In the genomic region with DNA sequence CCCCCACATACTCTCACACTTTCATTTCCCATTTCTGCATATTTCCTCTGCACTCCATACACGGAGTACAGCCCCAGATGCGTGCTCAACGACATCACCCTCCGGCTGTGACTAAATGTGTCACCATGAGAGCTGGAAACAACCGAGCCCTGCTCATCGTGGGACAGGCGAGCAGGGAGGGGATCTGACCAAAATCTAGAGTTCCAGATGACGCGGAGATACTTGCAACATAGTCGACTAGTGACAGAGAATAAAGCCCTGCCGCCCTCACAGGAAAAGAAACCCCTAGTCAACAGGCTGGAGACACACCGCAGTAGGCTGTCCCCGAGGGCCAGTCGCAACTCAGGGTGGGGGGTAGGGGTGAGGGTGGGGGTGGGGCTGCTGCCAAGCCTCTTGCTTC, we compare ENCODE assay signal across 8 mouse cellular contexts.
DNase-seq lines count a peak whose midpoint lies in the region.

No protein-coding gene starts in this region.

- intact Hi-C loops in left cerebral cortex, postnatal 36 days (cut with DNase I): loop anchor here (10.0 kb wide), 1 partner anchor 138 kb away; no protein-coding TSS in a partner anchor

- H3K36me3 ChIP-seq in megakaryocyte, embryonic 14.5 days (replicated peaks; ENCODE audit: low read length): no peaks in the 10 kb centered on the region

- peak overlapping the region; percentile 91 for H3K4me3 ChIP-seq in megakaryocyte, embryonic 14.5 days (replicated peaks)

- peaks cover 56% of the 10 kb centered on the region for H3K4me1 ChIP-seq in megakaryocyte, embryonic 14.5 days

- H3K9me3 ChIP-seq in megakaryocyte, embryonic 14.5 days: no peaks in the 10 kb centered on the region

- H3K27me3 ChIP-seq in megakaryocyte, embryonic 14.5 days (replicated peaks): no peaks in the 10 kb centered on the region

- DNase-seq in kidney, adult 9 months: peak; percentile 28
- DNase-seq in kidney, adult 11 months: no peak
- DNase-seq in heart, adult 9 months (ENCODE audit: low spot score in 2 of 2): peak; percentile 39 to 56
- peak; percentile 29 for DNase-seq in kidney, postnatal 10 days
- peak; percentile 44 to 75 for DNase-seq in spleen, postnatal 4 days (ENCODE audit: low spot score in 2 of 2)
- DNase-seq in left cerebral cortex, postnatal 36 days (ENCODE audit: low spot score in 2 of 2): no peak
- no peak for DNase-seq in ovary, adult 18-20 months (ENCODE audit: low spot score)

Comparison
In these comparisons a context has a peak if more than half of its experiments do, and no peak if none do; other contexts are left out.
1. DNase-seq: peak in kidney, adult 9 months (single experiment), heart, adult 9 months (2 of 2), kidney, postnatal 10 days (single experiment) and spleen, postnatal 4 days (2 of 2); none in kidney, adult 11 months (single experiment), left cerebral cortex, postnatal 36 days (0 of 2) and ovary, adult 18-20 months (single experiment).